Comparison of ENCODE assay signal across 17 mouse cellular contexts in the genomic region with DNA sequence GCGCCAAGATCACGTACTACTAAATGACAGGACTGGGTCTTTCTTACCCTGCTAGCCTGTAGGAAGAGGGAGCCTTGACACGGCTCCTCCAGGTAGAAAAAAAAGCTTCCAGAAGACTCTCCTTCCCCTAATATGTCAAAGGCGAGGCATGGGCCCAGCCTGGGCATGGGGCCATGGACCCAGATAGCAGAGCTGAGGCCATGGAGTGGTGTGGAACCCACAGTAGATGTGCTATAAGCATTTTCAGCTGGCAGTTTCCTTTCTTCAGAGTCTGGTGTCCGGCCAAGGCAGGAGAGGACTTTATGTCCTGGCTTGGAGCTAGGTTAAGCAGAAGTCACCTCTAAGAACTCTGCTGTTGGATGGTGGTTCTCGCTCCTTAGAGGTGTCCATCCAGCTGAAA.
"Had no signal": no experiment of that assay in that cellular context is flagged by ENCODE, and none has a peak within 500 bp of the region (broad histone marks: within the 10 kb centered on the region; RNA-seq: fewer than 3 reads in every experiment).

No protein-coding gene starts in this region.

- ATAC-seq: liver, postnatal 0 days; lung, postnatal 0 days; midbrain, embryonic 15.5 days had no signal

- H3K4me2 ChIP-seq: kidney, embryonic 15.5 days; lung, embryonic 14.5 days; midbrain, embryonic 12.5 days; midbrain, embryonic 15.5 days; neural tube, embryonic 12.5 days; neural tube, embryonic 15.5 days had no signal

- H3K9me3 ChIP-seq: kidney, embryonic 15.5 days; midbrain, embryonic 12.5 days; midbrain, embryonic 15.5 days; neural tube, embryonic 12.5 days; neural tube, embryonic 15.5 days had no signal

- H3K27ac ChIP-seq: left cerebral cortex, adult 2 months; liver, embryonic 14.5 days; macrophage; midbrain, embryonic 12.5 days; midbrain, embryonic 15.5 days; neural tube, embryonic 12.5 days; neural tube, embryonic 15.5 days had no signal

- H3K9ac ChIP-seq: kidney, embryonic 15.5 days; liver, embryonic 14.5 days; liver, postnatal 0 days; lung, embryonic 14.5 days; midbrain, embryonic 12.5 days; midbrain, embryonic 15.5 days; neural tube, embryonic 12.5 days; neural tube, embryonic 15.5 days had no signal

- H3K4me3 ChIP-seq: kidney, embryonic 15.5 days; left cerebral cortex, adult 2 months; midbrain, embryonic 12.5 days; midbrain, embryonic 15.5 days; neural tube, embryonic 12.5 days; neural tube, embryonic 15.5 days had no signal

- DNase-seq: kidney, postnatal 10 days; kidney, postnatal 36 days; layer of hippocampus, postnatal 36 days; liver, postnatal 0 days; lung, embryonic 14.5 days; thymus, adult 18-20 months; thymus, postnatal 14 days; thymus, postnatal 4 days had no signal

- H3K27me3 ChIP-seq: kidney, embryonic 15.5 days; midbrain, embryonic 12.5 days; midbrain, embryonic 15.5 days; neural tube, embryonic 12.5 days; neural tube, embryonic 15.5 days had no signal

- H3K36me3 ChIP-seq: kidney, embryonic 15.5 days; midbrain, embryonic 12.5 days; midbrain, embryonic 15.5 days; neural tube, embryonic 12.5 days; neural tube, embryonic 15.5 days had no signal
